Mouse (Mus musculus): ENCODE data around the gene Zfpm1.

DNA sequence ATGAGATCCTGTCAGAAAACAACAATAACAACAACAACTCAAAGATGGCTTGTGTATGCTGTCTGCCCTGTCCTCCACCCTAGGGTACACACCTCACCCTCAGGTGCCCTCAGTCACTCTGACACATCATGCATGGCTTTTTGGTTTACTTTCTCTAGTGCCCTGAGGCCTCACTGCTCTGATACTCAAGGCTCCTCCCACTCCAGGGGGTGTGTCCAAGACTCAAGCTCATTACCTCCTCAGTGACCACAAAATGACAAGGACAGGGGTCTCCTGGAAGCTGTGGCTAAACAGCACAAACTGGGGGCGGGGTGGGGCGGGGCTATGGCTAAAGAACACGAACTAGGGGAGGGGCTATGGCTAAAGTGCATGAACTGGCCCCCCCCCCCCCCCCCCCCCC, 22.1 kb downstream of the Zfpm1 start:
- TF ChIP-seq CTCF (IDR thresholded peaks at IDR 0.05; ENCODE audit: extremely low read depth, insufficient read depth, low read length) (no peak), POLR2A (IDR thresholded peaks at IDR 0.05; ENCODE audit: extremely low read depth, insufficient read depth, low read length) (no peak)

Data from cortical plate, adult 2 months (tissue).